Mouse (Mus musculus) cerebellum, adult 11-12 months (tissue): ENCODE measurements around the gene Syngap1.

ENCODE experiments used
- DNase-seq: peaks from one replicate; pipeline ENCODE4 v3.0.0; 2022

The Syngap1 gene

GRCm38 (mm10) chr17:26936921-26937695, 3.9 kb upstream of the Syngap1 start:
- DNase-seq, result peak; percentile 67

DNA sequence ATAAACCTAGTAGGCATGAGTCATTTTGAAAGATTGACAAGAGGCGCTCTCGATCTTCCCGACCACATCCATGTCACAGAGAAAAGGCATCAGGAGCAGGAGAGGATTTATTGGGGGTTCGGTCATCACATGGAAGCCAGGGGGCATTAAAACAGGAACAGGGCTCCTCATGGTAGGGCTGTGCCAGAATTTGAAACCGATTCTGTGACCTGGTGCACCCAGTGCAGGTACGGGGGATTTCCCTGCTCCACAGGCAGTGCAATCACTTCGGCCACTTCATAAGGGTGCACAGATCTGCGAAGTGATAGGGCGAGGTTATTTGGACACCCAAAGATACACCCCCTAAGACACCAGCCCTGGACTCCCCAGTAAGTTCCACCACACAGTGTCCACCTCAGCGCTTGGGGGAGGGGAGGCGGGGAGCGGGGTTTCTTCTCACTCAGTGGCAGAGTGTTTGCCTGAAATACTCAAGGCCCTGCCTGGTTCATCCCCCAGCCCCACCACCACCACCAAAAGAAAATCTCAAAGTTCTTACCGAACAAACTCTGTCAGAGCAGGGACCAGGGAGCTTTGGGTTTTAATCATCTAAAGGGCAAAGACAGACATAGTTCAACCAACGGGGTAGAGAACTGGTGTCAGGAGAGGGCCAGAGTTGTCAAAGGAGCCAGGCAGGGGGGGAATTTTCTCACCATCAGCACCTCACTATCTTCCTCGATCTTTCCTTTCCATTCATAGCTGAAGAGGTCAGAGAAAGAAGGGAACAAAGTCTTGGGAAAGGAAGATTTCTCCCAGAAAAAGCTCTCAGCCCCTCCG, 3.0 kb upstream of the Syngap1 start:
- DNase-seq, result peak; percentile 59

GRCm38 (mm10) chr17:26938731-26939130, 2.3 kb upstream of the Syngap1 start:
- DNase-seq, result peak; percentile 79

- peak; percentile 100 for DNase-seq
Measured at GRCm38 (mm10) chr17:26939178-26939972, 1.7 kb upstream of the Syngap1 start, which contains the start of gene Cuta. TSS of gene Cuta (minus strand) at chr17:26939569.

GRCm38 (mm10) chr17:26939973-26940300, 1.1 kb upstream of the Syngap1 start:
- DNase-seq, result no peak

- peak; percentile 43 for DNase-seq
Measured at GRCm38 (mm10) chr17:26941841-26942570, 953 bp downstream of the Syngap1 start.

- peak; percentile 45 for DNase-seq
Measured at GRCm38 (mm10) chr17:26945824-26946495, 4.9 kb downstream of the Syngap1 start.

DNA sequence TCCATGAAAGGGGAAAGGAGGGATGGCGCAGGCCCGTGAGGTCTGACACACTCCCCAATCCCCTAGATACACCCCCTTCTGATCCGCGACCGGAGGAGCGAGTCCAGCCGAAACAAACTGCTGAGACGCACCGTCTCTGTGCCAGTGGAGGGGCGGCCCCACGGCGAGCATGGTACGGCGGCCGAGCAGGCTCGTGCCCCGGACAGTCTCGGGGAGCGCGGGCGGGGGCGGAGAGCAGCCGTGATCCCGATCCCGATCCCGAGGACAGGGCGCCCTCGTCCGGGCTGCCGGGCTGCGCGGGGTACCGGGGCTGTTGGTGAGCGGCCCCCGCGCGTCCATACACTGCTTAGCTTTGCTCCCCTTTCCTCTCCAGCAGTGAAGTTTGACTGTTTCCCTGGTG, 5.5 kb downstream of the Syngap1 start:
- DNase-seq, result peak; percentile 84

GRCm38 (mm10) chr17:26947231-26948100, 6.4 kb downstream of the Syngap1 start:
- DNase-seq, result peak; percentile 62

- DNase-seq, result peak; percentile 63
Measured at GRCm38 (mm10) chr17:26948316-26949050, 7.4 kb downstream of the Syngap1 start.

DNA sequence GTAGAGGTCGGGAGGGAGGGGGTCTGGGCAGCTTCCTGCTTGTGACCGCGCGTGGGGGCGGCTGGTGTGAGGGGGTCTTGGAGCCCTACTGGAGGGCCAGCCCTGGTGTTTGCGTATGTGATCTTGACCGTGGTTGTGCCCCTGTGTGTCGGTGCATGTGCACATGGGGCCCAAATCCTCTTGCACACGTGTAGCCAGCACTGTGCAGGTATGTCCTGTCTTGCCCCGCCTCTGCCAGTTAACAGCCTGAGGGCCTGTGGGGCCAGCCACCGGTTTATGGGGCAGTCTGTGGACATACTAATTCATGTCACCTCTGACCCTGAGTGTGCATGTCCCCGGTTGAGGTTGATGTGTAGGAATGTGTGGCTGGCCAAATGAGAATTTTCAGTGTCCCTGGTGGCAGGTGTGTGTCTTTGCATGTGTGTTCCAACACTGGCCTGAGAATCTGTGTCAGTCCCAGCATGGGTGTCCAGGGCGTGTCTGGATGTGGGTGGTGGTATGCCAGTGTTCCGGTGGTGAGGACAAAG, 8.1 kb downstream of the Syngap1 start:
- DNase-seq, result peak; percentile 65

- no peak for DNase-seq
Measured at GRCm38 (mm10) chr17:26949866-26950265, 8.8 kb downstream of the Syngap1 start.

GRCm38 (mm10) chr17:26950560-26951288, 9.7 kb downstream of the Syngap1 start:
- no peak for DNase-seq

DNA sequence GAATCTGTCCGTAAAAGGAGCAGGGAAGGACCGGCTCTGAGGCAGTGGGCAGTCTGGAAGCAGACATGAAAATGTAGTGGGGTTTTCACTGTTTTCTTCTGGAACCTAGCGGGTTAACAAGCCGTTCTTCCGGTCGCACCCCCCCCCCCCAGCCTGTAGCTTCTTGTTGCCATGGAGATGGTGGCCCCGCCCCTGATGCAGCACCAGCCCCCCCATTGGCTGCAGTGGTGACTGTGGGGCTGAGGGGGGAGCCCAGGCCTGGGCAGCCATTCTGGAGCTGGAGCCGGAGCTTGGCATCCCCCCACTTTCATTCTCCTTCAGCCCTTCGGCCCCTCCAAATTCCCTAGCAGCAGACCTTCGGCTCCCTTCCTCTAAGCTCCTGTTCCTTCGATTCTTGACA, 10.4 kb downstream of the Syngap1 start:
- DNase-seq, result peak; percentile 53

- DNase-seq, result no peak
Measured at GRCm38 (mm10) chr17:26951952-26952877, 11.2 kb downstream of the Syngap1 start.

DNA sequence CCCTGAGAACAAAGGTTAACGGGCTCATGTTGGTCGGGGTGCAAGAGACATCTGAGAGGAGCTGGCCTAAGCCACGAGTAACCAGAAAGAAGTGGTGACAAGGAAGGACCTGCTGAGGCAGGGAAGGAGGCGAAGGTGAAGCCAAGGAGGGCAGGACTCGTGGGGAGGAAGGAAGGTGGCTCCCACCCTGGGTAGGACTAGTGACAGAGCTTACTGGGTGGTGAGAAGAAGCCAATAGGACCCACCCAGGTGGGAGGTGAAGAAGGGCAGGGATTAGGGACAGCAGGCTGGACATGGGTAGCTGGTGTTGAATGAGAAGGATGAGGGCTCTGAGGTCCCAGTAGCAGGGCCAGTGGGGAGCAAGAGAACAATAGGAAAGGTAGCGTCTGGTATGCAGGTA, 12.1 kb downstream of the Syngap1 start:
- no peak for DNase-seq

GRCm38 (mm10) chr17:26953726-26954125, 12.7 kb downstream of the Syngap1 start:
- DNase-seq, result no peak

DNA sequence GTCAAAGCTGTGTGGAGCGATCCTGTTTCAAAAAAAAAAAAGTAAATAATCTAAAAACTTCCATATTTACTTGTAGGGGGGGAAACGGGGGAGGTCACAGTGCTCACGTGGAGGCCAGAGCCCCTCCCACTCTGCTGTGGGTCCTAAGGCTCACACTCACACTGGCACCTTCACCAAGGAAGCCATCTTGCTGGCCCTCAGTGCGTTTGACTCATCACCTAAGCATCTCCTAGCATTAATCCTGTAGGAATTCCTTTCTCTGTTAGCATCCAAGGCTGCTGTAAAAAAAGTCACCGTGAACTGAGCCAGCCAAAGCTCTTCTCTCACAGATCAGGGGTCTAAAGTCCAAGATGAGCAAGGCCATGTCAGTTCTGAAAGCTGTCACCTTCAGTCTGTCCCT, 15.3 kb downstream of the Syngap1 start:
- DNase-seq, result no peak
